In the genomic region with DNA sequence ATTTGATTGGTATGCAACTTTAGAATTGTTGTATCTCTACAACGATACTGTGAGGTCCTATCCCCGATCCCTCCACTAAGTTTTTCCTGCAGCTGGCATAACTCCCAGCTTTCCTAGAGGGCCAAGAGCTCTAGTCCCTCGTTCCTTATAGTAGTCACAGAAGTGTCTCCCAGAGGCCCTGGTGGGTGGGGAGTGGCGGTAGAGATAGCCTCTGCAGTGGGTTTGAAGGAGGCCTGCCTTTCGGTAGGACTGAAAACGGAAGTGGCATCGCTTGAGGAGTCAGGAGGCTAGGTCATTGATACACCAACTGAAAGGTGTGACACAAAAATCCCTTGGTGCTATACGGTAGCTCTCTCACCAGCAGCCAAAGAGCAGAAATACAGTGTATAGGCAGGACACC, we compare ENCODE assay signal across 8 mouse cellular contexts. TPM values are rescaled to one million over a fixed set of nuclear protein-coding genes. Genes with fewer than 3 reads are reported as not detected.
DNase-seq lines count a peak whose midpoint lies in the region; ATAC-seq and TF ChIP-seq lines count a peak whose summit lies in the region.

No protein-coding gene starts in this region.

- 34% methylated on average over 8 of the region's 8 CpGs for WGBS in heart, embryonic 13.5 days
- 14% methylated on average over 8 of the region's 8 CpGs for WGBS in bone marrow, adult 2 months
- WGBS in hindbrain, embryonic 15.5 days, result 40% methylated on average over 8 of the region's 8 CpGs
- 38% methylated on average over 8 of the region's 8 CpGs for WGBS in midbrain, embryonic 16.5 days

- peak overlapping the region; percentile 68; the same call in 1 of the 2 replicates for H3K9ac ChIP-seq in heart, embryonic 13.5 days
- peak overlapping the region; percentile 8 for H3K9ac ChIP-seq in hindbrain, embryonic 15.5 days
- peak overlapping the region; percentile 51 for H3K9ac ChIP-seq in midbrain, embryonic 16.5 days (ENCODE audit: low read depth, low read length)

- H3K27me3 ChIP-seq in heart, embryonic 13.5 days (replicated peaks), result peaks cover 14% of the 10 kb centered on the region
- H3K27me3 ChIP-seq in hindbrain, embryonic 15.5 days, result no peaks in the 10 kb centered on the region
- no peaks in the 10 kb centered on the region for H3K27me3 ChIP-seq in midbrain, embryonic 16.5 days (ENCODE audit: control insufficient read depth, insufficient read depth, low read depth, low read length)

- no peak for TF ChIP-seq POLR2A in bone marrow, adult 2 months (IDR thresholded peaks at IDR 0.05; ENCODE audit: borderline replicate concordance, control insufficient read depth, low read depth, low read length)

- TF ChIP-seq CTCF in bone marrow, adult 2 months (IDR thresholded peaks at IDR 0.05; ENCODE audit: control insufficient read depth, insufficient read depth, low read length), result no peak

- ATAC-seq in heart, embryonic 13.5 days (ENCODE audit: extremely low read depth, insufficient number of reproducible peaks, low FRiP score, low TSS enrichment), result no peak
- no peak for ATAC-seq in hindbrain, embryonic 15.5 days (ENCODE audit: low FRiP score, low read depth)
- ATAC-seq in midbrain, embryonic 16.5 days, result no peak
- no peak for ATAC-seq in cerebellum, adult (ENCODE audit: insufficient number of reproducible peaks, low FRiP score, low TSS enrichment)

- H3K36me3 ChIP-seq in heart, embryonic 13.5 days, result no peaks in the 10 kb centered on the region
- no peaks in the 10 kb centered on the region for H3K36me3 ChIP-seq in hindbrain, embryonic 15.5 days
- no peaks in the 10 kb centered on the region for H3K36me3 ChIP-seq in midbrain, embryonic 16.5 days (ENCODE audit: control insufficient read depth, insufficient read depth, low read length)

- no peak for DNase-seq in heart, postnatal 25 days (ENCODE audit: low spot score)
- no peak for DNase-seq in urinary bladder, adult 18-20 months (ENCODE audit: low spot score in 2 of 2)
- DNase-seq in gastrocnemius, adult 18-20 months (ENCODE audit: low spot score), result no peak

- no peak overlapping the region for H3K27ac ChIP-seq in heart, embryonic 13.5 days (replicated peaks)
- peak overlapping the region; percentile 11; the same call in 1 of the 2 replicates for H3K27ac ChIP-seq in bone marrow, adult 2 months (ENCODE audit: control insufficient read depth, insufficient read depth, low read depth, low read length, poor library complexity)
- H3K27ac ChIP-seq in hindbrain, embryonic 15.5 days (replicated peaks), result peak overlapping the region; percentile 93
- peak overlapping the region; percentile 3; the same call in 1 of the 2 replicates for H3K27ac ChIP-seq in midbrain, embryonic 16.5 days (ENCODE audit: low read length)

- H3K9me3 ChIP-seq in heart, embryonic 13.5 days, result no peaks in the 10 kb centered on the region
- no peaks in the 10 kb centered on the region for H3K9me3 ChIP-seq in hindbrain, embryonic 15.5 days
- H3K9me3 ChIP-seq in midbrain, embryonic 16.5 days (replicated peaks; ENCODE audit: control insufficient read depth, low read length, poor library complexity, severe bottlenecking), result no peaks in the 10 kb centered on the region

- intact Hi-C loops in heart, postnatal 25 days (cut with DNase I), result loop anchor here (5.0 kb wide), 1 partner anchor 76 kb away; no protein-coding TSS in a partner anchor

- peaks cover 44% of the 10 kb centered on the region for H3K4me1 ChIP-seq in heart, embryonic 13.5 days
- H3K4me1 ChIP-seq in bone marrow, adult 2 months (ENCODE audit: control insufficient read depth, insufficient read depth, low read length), result peaks cover 10% of the 10 kb centered on the region
- H3K4me1 ChIP-seq in hindbrain, embryonic 15.5 days (replicated peaks), result peaks cover 34% of the 10 kb centered on the region
- H3K4me1 ChIP-seq in midbrain, embryonic 16.5 days (ENCODE audit: control insufficient read depth, insufficient read depth, low read length), result peaks cover 26% of the 10 kb centered on the region

- H3K4me3 ChIP-seq in heart, embryonic 13.5 days, result peak overlapping the region; percentile 82
- H3K4me3 ChIP-seq in bone marrow, adult 2 months (replicated peaks; ENCODE audit: control insufficient read depth, low read depth, low read length), result peak overlapping the region; percentile 63
- peak overlapping the region; percentile 88 for H3K4me3 ChIP-seq in hindbrain, embryonic 15.5 days
- H3K4me3 ChIP-seq in midbrain, embryonic 16.5 days (ENCODE audit: low read depth, low read length), result peak overlapping the region; percentile 91; the same call in 1 of the 2 replicates

- H3K4me2 ChIP-seq in heart, embryonic 13.5 days, result peak overlapping the region; percentile 74
- peak overlapping the region; percentile 73 for H3K4me2 ChIP-seq in hindbrain, embryonic 15.5 days
- H3K4me2 ChIP-seq in midbrain, embryonic 16.5 days (ENCODE audit: low read length), result peak overlapping the region; percentile 82

RNA-seq across cellular contexts. Expression of a gene that starts 0.8 kb away (rescaled TPM):
- 23.4 and 24.4 TPM in 2 replicates for polyA plus RNA-seq in heart, embryonic 13.5 days (2015; fragmentation: Nextera tagmentation; extraction: Ambion mirVana)
- 10 to 100 TPM; 14.8 to 19.8 TPM for total RNA-seq in heart, postnatal 25 days (2021)
- polyA plus RNA-seq in bone marrow, adult 2 months (2011; ENCODE audit: insufficient read depth, insufficient read length, low replicate concordance, missing spikeins), result 61.8 and 136 TPM in 2 replicates
- 33.5 and 43.1 TPM in 2 replicates for polyA plus RNA-seq in hindbrain, embryonic 15.5 days (2015; fragmentation: Nextera tagmentation; extraction: Ambion mirVana)
- polyA plus RNA-seq in midbrain, embryonic 16.5 days (2015; fragmentation: Nextera tagmentation; extraction: Ambion mirVana), result 29.3 and 33.2 TPM in 2 replicates
- 1 to 10 TPM; 6.8 to 7.3 TPM for total RNA-seq in gastrocnemius, adult 18-20 months (2021)

RNA-seq across cellular contexts. Expression of a gene that starts 27.5 kb away (rescaled TPM):
- not detected in 2 replicates for polyA plus RNA-seq in heart, embryonic 13.5 days (2015; fragmentation: Nextera tagmentation; extraction: Ambion mirVana)
- total RNA-seq in heart, postnatal 25 days (2021), result not detected
- 2.8 TPM in 1 of 2 replicates, not detected in the other for polyA plus RNA-seq in bone marrow, adult 2 months (2011; ENCODE audit: insufficient read depth, insufficient read length, low replicate concordance, missing spikeins)
- 1.3 and 1.6 TPM in 2 replicates for polyA plus RNA-seq in hindbrain, embryonic 15.5 days (2015; fragmentation: Nextera tagmentation; extraction: Ambion mirVana)
- polyA plus RNA-seq in midbrain, embryonic 16.5 days (2015; fragmentation: Nextera tagmentation; extraction: Ambion mirVana), result 1.4 and 1.9 TPM in 2 replicates
- not detected for total RNA-seq in gastrocnemius, adult 18-20 months (2021)

Comparison
In these comparisons a context has a peak if more than half of its experiments do, and no peak if none do; other contexts are left out.
1. H3K9ac ChIP-seq: peak in every context shown above with its lines; median percentile 68 in heart, embryonic 13.5 days; 51 in midbrain, embryonic 16.5 days; 8 in hindbrain, embryonic 15.5 days.